Mouse (Mus musculus) neural tube, embryonic 13.5 days (tissue): ENCODE data around the gene Ankrd53. TPM values are rescaled to one million over a fixed set of nuclear protein-coding genes. Genes with fewer than 3 reads are reported as not detected.
"Not testable (repeated sequence)": the region's sequence is repeated elsewhere in the genome, so short reads cannot be mapped to it uniquely, and the experiment has no call there.

ENCODE experiments used
- ATAC-seq: fragments of 200-750 bp; cut with Nextera tagmentation; 2 replicates; pipeline ENCODE4 v1.8.0; 2017; ENCODE audit warnings: low read depth, mild to moderate bottlenecking, moderate TSS enrichment, moderate library complexity
- H3K27ac ChIP-seq: fragments of 300-500 bp; sonication (generic); replicated peaks from 2 replicates; pipeline ENCODE4 v1.5.1; 2015; ENCODE audit warnings: moderate library complexity, mild to moderate bottlenecking, inconsistent platforms
- H3K27me3 ChIP-seq: fragments of 300-500 bp; sonication (generic); 2 replicates; pipeline ENCODE4 v1.6.1; 2015; ENCODE audit warnings: mild to moderate bottlenecking, inconsistent platforms
- H3K36me3 ChIP-seq: fragments of 300-500 bp; sonication (generic); 2 replicates; pipeline ENCODE4 v1.6.1; 2015; ENCODE audit warnings: mild to moderate bottlenecking, inconsistent platforms
- H3K4me1 ChIP-seq: fragments of 300-500 bp; sonication (generic); replicated peaks from 2 replicates; pipeline ENCODE4 v1.6.1; 2015; ENCODE audit warnings: inconsistent platforms
- H3K4me2 ChIP-seq: fragments of 300-500 bp; sonication (generic); 2 replicates; pipeline ENCODE4 v1.6.1; 2015; ENCODE audit warnings: inconsistent platforms, mild to moderate bottlenecking, moderate library complexity
- H3K4me3 ChIP-seq: fragments of 300-500 bp; sonication (generic); 2 replicates; pipeline ENCODE4 v1.5.1; 2015; ENCODE audit warnings: mild to moderate bottlenecking, inconsistent platforms
- H3K9ac ChIP-seq: fragments of 300-500 bp; sonication (generic); 2 replicates; pipeline ENCODE4 v1.6.1; 2015; ENCODE audit warnings: moderate library complexity, mild to moderate bottlenecking, inconsistent platforms
- H3K9me3 ChIP-seq: fragments of 300-500 bp; sonication (generic); 2 replicates; pipeline ENCODE4 v1.6.1; 2016; ENCODE audit warnings: inconsistent platforms
- WGBS: fragments of 180-500 bp; shearing (Covaris S2); methylation state at CpG from one replicate; pipeline ENCODE4 v1.1.7; 2015; 5-methylcytosine and 5-hydroxymethylcytosine counted together
- polyA plus RNA-seq: library from polyadenylated mRNA; unstranded; fragments of >200 nt; fragmentation: Nextera tagmentation; extraction: Ambion mirVana; gene quantifications from 2 replicates; pipeline ENCODE4 v1.2.1, GENCODE M21; 2015

The Ankrd53 gene
- polyA plus RNA-seq, 1 experiment from 2014 or later = not detected

DNA sequence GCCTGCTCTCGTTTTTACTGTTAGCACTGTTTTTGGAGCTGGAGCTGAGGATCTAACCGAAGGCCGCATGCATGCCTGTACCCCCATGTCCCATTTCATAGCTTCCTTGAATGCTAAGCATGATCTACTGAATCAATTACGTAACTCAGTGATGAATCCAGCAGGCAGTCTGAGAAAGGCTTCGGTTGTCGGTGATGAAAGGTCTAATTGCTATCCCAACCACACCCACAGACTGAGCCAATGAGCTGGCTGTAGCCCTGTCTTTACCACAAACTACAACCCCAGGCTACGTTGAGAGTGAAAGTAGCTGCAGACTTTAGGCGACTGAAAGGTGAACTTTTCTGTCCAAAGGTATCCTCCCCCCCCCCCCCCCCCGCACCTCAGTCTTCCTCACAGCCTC is 11.7 kb downstream of the Ankrd53 start:
- Histone ChIP-seq H3K9ac (peak overlapping the region; percentile 95), H3K4me3 (peak overlapping the region; percentile 82)
- 56% methylated on average over 8 of the region's 9 CpGs for WGBS

DNA sequence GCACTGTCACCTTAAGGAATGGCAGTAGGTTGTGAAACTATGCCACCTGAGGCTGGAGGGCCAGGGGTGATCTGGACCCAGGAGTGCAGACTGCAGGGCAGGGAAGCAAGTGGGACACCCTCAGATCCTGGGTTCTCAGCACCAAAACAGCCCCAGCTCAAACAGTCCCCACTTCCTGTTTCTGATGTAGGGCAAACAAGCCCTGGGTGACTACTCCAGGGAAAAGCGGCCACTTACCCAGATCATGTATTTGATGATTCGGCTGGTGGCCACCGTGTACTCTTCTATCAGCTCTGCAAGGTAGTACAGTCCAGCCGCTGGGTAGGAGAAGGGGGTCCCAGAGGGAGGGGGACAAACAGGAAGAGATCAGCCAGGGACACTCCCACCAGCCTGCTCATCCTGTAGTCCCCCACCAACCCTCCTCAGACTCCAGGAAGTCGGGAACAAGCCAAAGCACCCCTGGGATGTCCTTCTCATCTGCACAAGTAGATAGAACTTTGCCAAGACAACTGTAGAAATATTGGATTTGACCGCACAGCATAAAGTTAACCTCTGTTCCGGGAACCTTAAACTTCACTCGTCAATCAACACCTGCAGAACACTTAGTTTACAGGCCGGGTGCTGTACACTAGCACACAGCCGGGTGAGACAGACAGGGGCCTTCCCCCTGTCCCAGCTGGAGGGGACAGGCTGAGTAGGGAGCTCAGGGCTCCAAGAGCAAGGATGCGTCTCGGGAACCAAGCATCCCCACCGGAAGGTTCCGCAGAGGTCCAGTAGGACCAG is 12.5 kb downstream of the Ankrd53 start:
- no peaks in the 10 kb centered on the region for H3K9me3 ChIP-seq
- ATAC-seq = peak; percentile 67
- no peaks in the 10 kb centered on the region for H3K27me3 ChIP-seq
- peaks cover 30% of the 10 kb centered on the region for H3K4me1 ChIP-seq
- H3K9ac ChIP-seq = peak overlapping the region; percentile 95
- peak overlapping the region; percentile 82 for H3K4me3 ChIP-seq
- peak overlapping the region; percentile 90 for H3K27ac ChIP-seq
- peaks cover 28% of the 10 kb centered on the region for H3K36me3 ChIP-seq
- 2% methylated on average over 14 of the region's 14 CpGs for WGBS
- peak overlapping the region; percentile 86 for H3K4me2 ChIP-seq

More for the DNA sequence above, 11.7 kb downstream of the Ankrd53 start:
- H3K27me3 ChIP-seq = no peaks in the 10 kb centered on the region
- peaks cover 37% of the 10 kb centered on the region for H3K36me3 ChIP-seq
- peaks cover 30% of the 10 kb centered on the region for H3K4me1 ChIP-seq
- no peak for ATAC-seq
- H3K27ac ChIP-seq = no peak overlapping the region
- H3K9me3 ChIP-seq = no peaks in the 10 kb centered on the region
- peak overlapping the region; percentile 86 for H3K4me2 ChIP-seq

DNA sequence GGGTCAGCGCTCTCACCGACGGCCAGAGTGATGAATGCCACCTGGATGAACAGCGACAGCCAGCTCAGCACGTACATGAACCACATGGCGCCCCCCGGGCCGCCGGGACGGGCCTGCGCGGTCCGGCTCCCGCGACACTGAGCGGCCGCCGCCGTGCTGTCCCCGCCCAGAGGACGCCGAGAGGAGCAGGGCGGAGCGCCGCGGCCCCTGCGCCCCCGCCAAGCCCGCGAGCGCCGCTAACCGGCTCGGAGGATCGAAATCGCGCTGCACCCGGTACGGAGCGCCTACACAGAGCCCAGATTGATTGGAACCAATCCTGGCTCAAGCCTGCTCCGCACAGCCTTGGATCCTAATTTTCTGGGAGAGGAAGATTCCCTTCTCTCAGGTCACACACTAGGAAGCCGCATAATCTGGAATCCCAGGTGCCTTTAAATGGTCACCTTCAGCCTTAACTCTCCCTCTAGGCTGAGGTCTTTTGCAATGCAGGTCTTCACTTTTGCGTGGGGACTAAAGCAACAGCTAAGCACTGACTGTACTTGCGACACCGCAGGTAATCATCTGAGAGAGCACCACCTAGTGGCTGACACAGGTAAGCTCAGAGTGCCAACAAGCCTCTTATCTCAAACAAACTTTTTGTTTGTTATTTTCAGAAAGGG is 13.3 kb downstream of the Ankrd53 start, which contains the start of gene Tex261:
Gene Tex261 (minus strand): TSS at position 176 of the 656 bp plus-strand sequence.
- Histone ChIP-seq H3K27me3 (no peaks in the 10 kb centered on the region), H3K4me1 (peaks cover 30% of the 10 kb centered on the region), H3K4me3 (peak within 1 kb of the TSS; percentile 82), H3K27ac (peak within 1 kb of the TSS; percentile 90), H3K36me3 (peaks cover 23% of the 10 kb centered on the region), H3K9me3 (no peaks in the 10 kb centered on the region), H3K4me2 (peak within 1 kb of the TSS; percentile 86), H3K9ac (peak within 1 kb of the TSS; percentile 95)
- under 1% methylated on average over 45 of the region's 45 CpGs for WGBS
- ATAC-seq = peak; percentile 96

DNA sequence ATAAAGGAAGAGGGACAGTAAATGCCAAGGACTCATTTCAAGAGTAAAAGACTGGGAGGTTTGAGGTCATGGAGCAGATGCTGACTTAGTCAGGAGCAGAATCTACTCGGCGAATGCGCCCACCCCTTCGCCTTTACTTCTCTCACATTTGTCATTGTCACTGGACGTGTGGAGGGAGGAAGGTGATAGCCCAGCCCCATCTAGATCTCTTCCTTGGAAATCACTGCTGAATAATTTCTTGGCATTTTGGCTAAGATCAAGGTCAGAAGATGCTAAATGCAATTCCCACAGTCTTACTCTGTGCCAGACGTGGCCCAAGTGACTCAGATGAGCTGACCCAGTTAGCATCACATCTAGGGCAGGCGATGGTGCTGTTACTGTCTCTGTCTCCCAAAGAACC is 15.9 kb downstream of the Ankrd53 start:
- 79% methylated on average over 7 of the region's 7 CpGs for WGBS
- no peak for ATAC-seq

DNA sequence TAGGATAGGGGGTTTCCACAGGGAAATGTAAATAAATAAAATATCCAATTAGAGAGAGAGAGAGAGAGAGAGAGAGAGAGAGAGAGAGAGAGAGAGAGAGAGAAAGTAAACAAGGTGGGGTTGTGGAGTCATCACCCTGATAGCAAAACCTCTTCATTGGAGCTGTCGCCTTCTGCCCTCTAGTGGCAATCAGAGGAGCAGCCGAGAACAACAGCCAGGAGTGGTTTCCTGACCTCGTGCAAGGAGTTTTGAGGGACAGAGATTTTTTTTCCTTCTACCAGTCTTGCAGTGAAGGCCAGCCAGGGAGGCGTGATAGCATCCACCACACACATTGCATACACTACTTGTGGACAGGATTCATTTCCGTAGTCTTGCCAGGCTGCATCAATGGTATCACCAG is 16.6 kb downstream of the Ankrd53 start:
- WGBS = 5% methylated on average over 5 of the region's 5 CpGs
- H3K4me3 ChIP-seq = no peak overlapping the region
- no peak for ATAC-seq
- H3K4me1 ChIP-seq = peaks cover 21% of the 10 kb centered on the region
- no peaks in the 10 kb centered on the region for H3K27me3 ChIP-seq
- H3K27ac ChIP-seq = no peak overlapping the region
- no peaks in the 10 kb centered on the region for H3K36me3 ChIP-seq
- H3K9me3 ChIP-seq = no peaks in the 10 kb centered on the region
- H3K4me2 ChIP-seq = no peak overlapping the region
- H3K9ac ChIP-seq = no peak overlapping the region

More for the DNA sequence above, 15.9 kb downstream of the Ankrd53 start:
- Histone ChIP-seq H3K27me3 (no peaks in the 10 kb centered on the region), H3K36me3 (0 out of 2 replicates have a peak, but pooled peaks cover 3% of the 10 kb centered on the region), H3K4me1 (peaks cover 28% of the 10 kb centered on the region), H3K9me3 (no peaks in the 10 kb centered on the region), H3K9ac (0 out of 2 replicates have a peak overlapping the region, but pooled peaks have one; percentile 17), H3K4me3 (no peak overlapping the region), H3K27ac (no peak overlapping the region), H3K4me2 (no peak overlapping the region)

DNA sequence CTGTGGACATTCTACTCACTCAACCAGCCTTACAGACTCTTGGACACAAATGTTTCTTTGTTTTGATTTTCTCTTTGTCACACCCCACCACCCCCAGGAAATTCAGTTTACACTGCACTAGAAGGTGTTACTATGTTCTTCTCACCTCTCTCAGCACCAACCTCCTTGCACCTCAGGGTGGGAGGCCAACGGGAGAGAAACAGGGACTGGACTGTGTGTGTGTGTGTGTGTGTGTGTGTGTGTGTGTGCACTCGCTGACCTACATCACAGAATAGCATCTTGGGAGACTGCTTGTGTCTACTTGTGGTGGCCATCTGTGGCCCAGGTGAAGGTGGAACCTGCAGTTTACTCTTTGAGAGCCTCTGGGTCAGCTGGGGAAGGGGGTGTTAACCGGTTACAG is 24.0 kb downstream of the Ankrd53 start:
- ATAC-seq = no peak
- H3K9me3 ChIP-seq = no peaks in the 10 kb centered on the region
- no peaks in the 10 kb centered on the region for H3K27me3 ChIP-seq
- H3K4me2 ChIP-seq = no peak overlapping the region
- H3K36me3 ChIP-seq = no peaks in the 10 kb centered on the region
- H3K4me3 ChIP-seq = no peak overlapping the region
- 78% methylated on average over 3 of the region's 3 CpGs for WGBS
- H3K9ac ChIP-seq = no peak overlapping the region
- peaks cover 4% of the 10 kb centered on the region; the same call in 1 of the 2 replicates for H3K4me1 ChIP-seq
- H3K27ac ChIP-seq = no peak overlapping the region

DNA sequence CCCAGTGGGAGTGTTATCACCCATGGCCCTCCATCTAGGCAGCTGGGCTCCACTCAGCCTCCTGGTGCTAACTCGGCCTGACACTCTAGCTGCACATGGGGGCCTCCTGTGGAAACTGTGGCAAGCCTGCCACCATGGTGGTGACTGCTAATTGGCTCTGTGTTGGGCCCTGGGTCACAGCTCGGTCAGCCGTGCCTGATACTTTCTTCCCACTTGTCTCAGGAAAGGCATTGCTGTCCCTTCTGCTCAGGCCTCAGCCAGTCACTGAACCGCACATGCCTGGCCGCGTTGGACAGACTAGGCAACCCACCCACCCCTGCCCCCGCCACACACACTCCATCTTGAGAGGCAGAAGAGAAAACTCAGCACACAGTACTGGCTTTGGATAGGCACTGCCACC is 26.1 kb downstream of the Ankrd53 start:
- no peak for ATAC-seq
- Histone ChIP-seq H3K4me3 (no peak overlapping the region), H3K27ac (no peak overlapping the region), H3K27me3 (no peaks in the 10 kb centered on the region), H3K4me2 (no peak overlapping the region), H3K9ac (no peak overlapping the region), H3K4me1 (peaks cover 4% of the 10 kb centered on the region; the same call in 1 of the 2 replicates), H3K36me3 (no peaks in the 10 kb centered on the region), H3K9me3 (no peaks in the 10 kb centered on the region)
- WGBS = 18% methylated on average over 7 of the region's 7 CpGs

DNA sequence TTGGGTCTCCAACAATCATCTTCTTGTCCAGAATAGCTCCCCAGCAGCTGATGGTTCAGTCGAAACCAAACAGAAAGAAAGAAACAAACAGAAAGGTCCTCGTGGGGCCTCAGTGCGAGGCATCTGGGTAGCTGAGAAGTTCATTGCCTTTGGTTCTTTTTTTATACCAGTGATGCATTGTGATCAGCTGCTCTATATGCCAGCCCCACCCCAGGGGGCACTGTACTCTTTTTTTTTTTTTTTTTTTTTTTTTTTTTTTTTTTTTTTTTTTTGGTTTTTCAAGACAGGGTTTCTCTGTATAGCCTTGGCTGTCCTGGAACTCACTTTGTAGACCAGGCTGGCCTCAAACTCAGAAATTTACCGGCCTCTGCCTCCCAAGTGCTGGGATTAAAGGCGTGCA is 28.1 kb downstream of the Ankrd53 start:
- peaks cover 13% of the 10 kb centered on the region for H3K4me1 ChIP-seq
- not testable (repeated sequence) for H3K4me2 ChIP-seq, H3K9me3 ChIP-seq, H3K9ac ChIP-seq, H3K4me3 ChIP-seq, H3K27ac ChIP-seq, H3K36me3 ChIP-seq, H3K27me3 ChIP-seq, ATAC-seq
- 75% methylated on average over 5 of the region's 5 CpGs for WGBS

DNA sequence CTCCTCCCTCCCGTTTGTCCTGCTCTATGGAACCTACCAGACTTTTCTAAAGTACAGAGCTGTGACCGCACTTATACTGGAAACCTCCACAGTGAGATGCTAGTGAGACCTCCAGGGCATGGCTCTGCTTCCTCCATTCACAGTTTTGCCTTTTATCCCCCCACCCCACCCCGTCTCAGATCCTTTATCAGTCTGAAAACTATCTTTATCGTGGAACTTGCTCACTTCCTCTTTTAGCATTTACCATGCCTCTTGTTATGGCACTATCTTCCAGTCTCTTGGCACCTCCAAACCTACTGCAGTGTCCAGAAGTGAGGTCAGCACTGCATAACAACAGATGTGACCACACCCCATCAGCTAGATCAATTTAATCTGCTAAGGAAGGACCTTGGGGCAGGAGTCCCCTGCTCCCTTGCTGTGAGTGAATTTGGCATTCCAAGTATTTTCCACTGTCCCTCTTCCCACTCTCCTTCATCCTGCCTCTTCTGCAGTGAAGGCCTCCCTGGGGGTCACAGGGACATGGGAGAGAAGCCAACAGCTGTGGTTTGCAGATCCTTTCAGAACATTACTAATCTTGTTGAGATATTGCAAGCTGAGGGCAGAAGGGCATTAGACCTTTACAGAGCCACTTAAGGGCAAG is 28.9 kb downstream of the Ankrd53 start:
- Histone ChIP-seq H3K27ac (no peak overlapping the region), H3K4me1 (peaks cover 22% of the 10 kb centered on the region), H3K9ac (no peak overlapping the region), H3K9me3 (no peaks in the 10 kb centered on the region), H3K27me3 (no peaks in the 10 kb centered on the region), H3K4me2 (no peak overlapping the region), H3K36me3 (no peaks in the 10 kb centered on the region), H3K4me3 (no peak overlapping the region)
- WGBS = 82% methylated on average over 4 of the region's 4 CpGs
- ATAC-seq = no peak

DNA sequence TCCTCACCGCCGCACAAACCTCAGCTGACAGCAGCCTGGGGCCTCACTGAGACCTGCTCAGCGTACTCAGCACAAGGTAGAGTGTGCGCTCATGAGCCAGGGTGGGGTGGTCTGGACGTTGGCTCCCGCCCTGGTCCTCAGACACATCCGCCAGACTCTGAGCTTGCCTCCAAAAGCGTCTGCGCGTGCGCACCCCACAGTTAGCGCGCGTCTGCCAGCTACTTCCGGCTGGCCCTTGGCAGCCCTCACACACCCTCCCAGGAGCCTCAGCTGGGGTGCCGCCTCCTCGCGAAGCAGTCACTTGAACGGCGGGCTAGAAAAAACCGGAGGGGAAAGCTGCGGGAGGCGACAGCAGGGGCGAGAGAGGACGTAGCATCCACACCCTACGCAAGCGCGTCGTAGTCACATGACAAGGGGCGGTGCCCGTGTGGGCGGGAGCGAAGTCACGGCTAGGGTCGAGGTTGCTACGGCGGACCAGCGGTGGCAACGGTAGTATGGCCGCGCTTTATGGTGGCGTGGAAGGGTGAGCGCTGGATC is 32.4 kb downstream of the Ankrd53 start, which contains the start of gene Nagk:
Gene Nagk (plus strand): TSS at position 223 of the 537 bp plus-strand sequence.
- peaks cover 21% of the 10 kb centered on the region for H3K4me1 ChIP-seq
- H3K9ac ChIP-seq = peak within 1 kb of the TSS; percentile 89
- no peaks in the 10 kb centered on the region for H3K9me3 ChIP-seq
- H3K27me3 ChIP-seq = no peaks in the 10 kb centered on the region
- H3K4me3 ChIP-seq = peak within 1 kb of the TSS; percentile 81
- under 1% methylated on average over 43 of the region's 43 CpGs for WGBS
- H3K36me3 ChIP-seq = peaks cover 20% of the 10 kb centered on the region
- peak within 1 kb of the TSS; percentile 97 for H3K27ac ChIP-seq
- peak; percentile 95 for ATAC-seq
- H3K4me2 ChIP-seq = peak within 1 kb of the TSS; percentile 68

DNA sequence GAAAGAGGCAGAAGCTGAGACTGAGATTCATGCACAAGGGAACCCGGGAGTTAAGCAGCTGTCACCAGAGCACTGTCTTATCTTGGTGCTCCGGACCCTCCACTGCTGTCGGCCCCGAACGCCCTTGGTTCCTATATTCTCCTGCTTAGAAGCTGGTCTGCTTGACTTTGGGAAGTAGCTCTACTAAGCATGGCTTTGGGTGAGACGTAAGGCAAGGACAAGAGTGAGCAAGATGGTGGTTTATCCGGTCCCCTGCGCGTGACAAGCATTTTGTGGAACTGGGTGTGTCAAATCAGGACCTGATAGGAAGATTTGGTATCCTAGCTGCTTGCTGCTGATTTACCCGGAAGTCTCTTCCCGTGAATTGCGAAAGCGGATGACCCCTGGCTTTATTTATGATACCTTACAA is 33.1 kb downstream of the Ankrd53 start:
- no peak; the same call in 1 of the 2 replicates for ATAC-seq
- H3K27me3 ChIP-seq = no peaks in the 10 kb centered on the region
- H3K4me2 ChIP-seq = peak overlapping the region; percentile 68
- no peaks in the 10 kb centered on the region for H3K9me3 ChIP-seq
- WGBS = 10% methylated on average over 13 of the region's 13 CpGs
- peak overlapping the region; percentile 97 for H3K27ac ChIP-seq
- peaks cover 21% of the 10 kb centered on the region for H3K4me1 ChIP-seq
- peaks cover 26% of the 10 kb centered on the region for H3K36me3 ChIP-seq
- H3K9ac ChIP-seq = peak overlapping the region; percentile 89
- peak overlapping the region; percentile 81 for H3K4me3 ChIP-seq
